Mouse (Mus musculus): ENCODE data around the gene Pxn.

- TF ChIP-seq POLR2A (IDR thresholded peaks at IDR 0.05; ENCODE audit: extremely low read depth, insufficient read depth, low read length) = no peak
- no peak for TF ChIP-seq CTCF (IDR thresholded peaks at IDR 0.05; ENCODE audit: extremely low read depth, insufficient read depth, low read length)
These were observed 9.8 kb downstream of the Pxn start for GRCm38 (mm10) chr5:115516081-115516907.

All from cortical plate, adult 2 months (tissue).